Comparison of ENCODE assay signal across 8 mouse cellular contexts in genomic region chr12:108915893-108916292, GRCm38 (mm10). TPM values are rescaled to one million over a fixed set of nuclear protein-coding genes. Genes with fewer than 3 reads are reported as not detected.
A peak's percentile ranks its signal among the peaks of the same experiment; 100 is the strongest.
DNase-seq lines count a peak whose midpoint lies in the region; ATAC-seq and TF ChIP-seq lines count a peak whose summit lies in the region.

No protein-coding gene starts in this region.

- peak; percentile 73; the same call in 1 of the 2 replicates for ATAC-seq in embryonic facial prominence, embryonic 14.5 days (ENCODE audit: low read depth)
- peak; percentile 83 for ATAC-seq in midbrain, embryonic 15.5 days (replicated peaks)
- no peak for ATAC-seq in liver, embryonic 12.5 days

- no peak for TF ChIP-seq CTCF in layer of hippocampus, adult 2 months (conservative IDR thresholded peaks at IDR 0.05)

- no peak overlapping the region for H3K4me3 ChIP-seq in embryonic facial prominence, embryonic 14.5 days (ENCODE audit: low read depth, low read length)
- 0 out of 2 replicates have a peak overlapping the region, but pooled peaks have one; percentile 20 for H3K4me3 ChIP-seq in layer of hippocampus, adult 2 months
- H3K4me3 ChIP-seq in midbrain, embryonic 15.5 days = no peak overlapping the region
- H3K4me3 ChIP-seq in liver, embryonic 12.5 days = no peak overlapping the region

- H3K36me3 ChIP-seq in embryonic facial prominence, embryonic 14.5 days (ENCODE audit: control insufficient read depth, insufficient read depth, low read length) = no peaks in the 10 kb centered on the region
- H3K36me3 ChIP-seq in midbrain, embryonic 15.5 days (replicated peaks) = no peaks in the 10 kb centered on the region
- H3K36me3 ChIP-seq in liver, embryonic 12.5 days = no peaks in the 10 kb centered on the region

- no peaks in the 10 kb centered on the region for H3K27me3 ChIP-seq in embryonic facial prominence, embryonic 14.5 days (replicated peaks; ENCODE audit: control insufficient read depth, insufficient read depth, low read length)
- H3K27me3 ChIP-seq in midbrain, embryonic 15.5 days (replicated peaks) = no peaks in the 10 kb centered on the region
- no peaks in the 10 kb centered on the region for H3K27me3 ChIP-seq in liver, embryonic 12.5 days (replicated peaks)

- H3K9me3 ChIP-seq in embryonic facial prominence, embryonic 14.5 days (ENCODE audit: control insufficient read depth, low read length) = no peaks in the 10 kb centered on the region
- no peaks in the 10 kb centered on the region for H3K9me3 ChIP-seq in midbrain, embryonic 15.5 days
- no peaks in the 10 kb centered on the region for H3K9me3 ChIP-seq in liver, embryonic 12.5 days (replicated peaks)

- intact Hi-C loops in heart, postnatal 14 days (cut with DNase I) = no loop called here
- intact Hi-C loops in heart, postnatal 36 days (cut with DNase I) = loop anchor here (5.0 kb wide), 1 partner anchor 136 kb away; no protein-coding TSS in a partner anchor

- no peak overlapping the region for H3K4me2 ChIP-seq in embryonic facial prominence, embryonic 14.5 days (ENCODE audit: low read depth, low read length)
- peak overlapping the region; percentile 16 for H3K4me2 ChIP-seq in midbrain, embryonic 15.5 days
- no peak overlapping the region for H3K4me2 ChIP-seq in liver, embryonic 12.5 days

- peak; percentile 13 to 30 for DNase-seq in heart, postnatal 14 days
- no peak for DNase-seq in heart, postnatal 36 days
- peak; percentile 87 for DNase-seq in embryonic facial prominence, embryonic 14.5 days (ENCODE audit: low spot score)
- DNase-seq in layer of hippocampus, adult 2 months (ENCODE audit: low spot score in 2 of 2) = peak; percentile 53 to 89
- no peak for DNase-seq in spleen, postnatal 14 days (ENCODE audit: low spot score in 2 of 2)
- DNase-seq in adrenal gland, postnatal 10 days = no peak

- no peak overlapping the region for H3K9ac ChIP-seq in embryonic facial prominence, embryonic 14.5 days (ENCODE audit: low read depth, low read length)
- H3K9ac ChIP-seq in midbrain, embryonic 15.5 days = no peak overlapping the region
- H3K9ac ChIP-seq in liver, embryonic 12.5 days = no peak overlapping the region

- H3K4me1 ChIP-seq in embryonic facial prominence, embryonic 14.5 days (ENCODE audit: control insufficient read depth, insufficient read depth, low read length) = peaks cover 37% of the 10 kb centered on the region
- peaks cover 67% of the 10 kb centered on the region for H3K4me1 ChIP-seq in midbrain, embryonic 15.5 days
- H3K4me1 ChIP-seq in liver, embryonic 12.5 days = no peaks in the 10 kb centered on the region

- H3K27ac ChIP-seq in embryonic facial prominence, embryonic 14.5 days (replicated peaks; ENCODE audit: low read depth, low read length) = no peak overlapping the region
- H3K27ac ChIP-seq in layer of hippocampus, adult 2 months = peak overlapping the region; percentile 89
- peak overlapping the region; percentile 45 for H3K27ac ChIP-seq in midbrain, embryonic 15.5 days
- no peak overlapping the region for H3K27ac ChIP-seq in liver, embryonic 12.5 days

- WGBS in embryonic facial prominence, embryonic 14.5 days = 25% methylated on average over 6 of the region's 6 CpGs
- 7% methylated on average over 6 of the region's 6 CpGs for WGBS in midbrain, embryonic 15.5 days
- WGBS in liver, embryonic 12.5 days (ENCODE audit: insufficient replicate concordance) = 66% methylated on average over 6 of the region's 6 CpGs

RNA-seq across cellular contexts. Expression of gene Wars, which starts 21.9 kb away (rescaled TPM):
- 10 to 100 TPM; 32.2 to 36.7 TPM for total RNA-seq in heart, postnatal 14 days (2021)
- total RNA-seq in heart, postnatal 36 days (2021) = 10 to 100 TPM; 32.5 to 40.6 TPM
- 63.6 and 73.1 TPM in 2 replicates for polyA plus RNA-seq in embryonic facial prominence, embryonic 14.5 days (2014; fragmentation: Nextera tagmentation; extraction: Ambion mirVana)
- 10 to 100 TPM; 82.0 to 86.2 TPM for total RNA-seq in layer of hippocampus, adult 2 months (2021)
- 103 and 104 TPM in 2 replicates for polyA plus RNA-seq in midbrain, embryonic 15.5 days (2015; fragmentation: Nextera tagmentation; extraction: Ambion mirVana)
- polyA plus RNA-seq in liver, embryonic 12.5 days (2016; fragmentation: Nextera tagmentation; extraction: Ambion mirVana) = 58.8 and 61.7 TPM in 2 replicates
- total RNA-seq in adrenal gland, postnatal 10 days (2021) = 10 to 100 TPM; 48.8 to 51.5 TPM

RNA-seq across cellular contexts. Expression of gene Wdr25, which starts 22.5 kb away (rescaled TPM):
- total RNA-seq in heart, postnatal 14 days (2021) = 1 to 10 TPM; 4.7 to 6.5 TPM
- total RNA-seq in heart, postnatal 36 days (2021) = 1 to 10 TPM; 3.8 to 4.3 TPM
- polyA plus RNA-seq in embryonic facial prominence, embryonic 14.5 days (2014; fragmentation: Nextera tagmentation; extraction: Ambion mirVana) = 2.6 and 3.8 TPM in 2 replicates
- total RNA-seq in layer of hippocampus, adult 2 months (2021) = 10 to 100 TPM; 11.0 to 12.2 TPM
- 5.2 and 7.2 TPM in 2 replicates for polyA plus RNA-seq in midbrain, embryonic 15.5 days (2015; fragmentation: Nextera tagmentation; extraction: Ambion mirVana)
- polyA plus RNA-seq in liver, embryonic 12.5 days (2016; fragmentation: Nextera tagmentation; extraction: Ambion mirVana) = 5.2 and 5.3 TPM in 2 replicates
- total RNA-seq in adrenal gland, postnatal 10 days (2021) = 1 to 10 TPM; 6.6 to 7.1 TPM

Comparison
In these comparisons a context has a peak if more than half of its experiments do, and no peak if none do; other contexts are left out.
1. DNase-seq: peak in heart, postnatal 14 days (2 of 2), embryonic facial prominence, embryonic 14.5 days (single experiment) and layer of hippocampus, adult 2 months (2 of 2); none in heart, postnatal 36 days (0 of 2), spleen, postnatal 14 days (0 of 2) and adrenal gland, postnatal 10 days (single experiment).
2. H3K27ac ChIP-seq: peak in layer of hippocampus, adult 2 months (single experiment) and midbrain, embryonic 15.5 days (single experiment); none in embryonic facial prominence, embryonic 14.5 days (single experiment) and liver, embryonic 12.5 days (single experiment).